Mouse (Mus musculus) midbrain, embryonic 11.5 days (tissue): ENCODE data around the gene Cyren. TPM values are rescaled to one million over a fixed set of nuclear protein-coding genes. Genes with fewer than 3 reads are reported as not detected.

Experiments
- ATAC-seq: fragments of 200-750 bp; cut with Nextera tagmentation; 2 replicates; pipeline ENCODE4 v1.8.0; 2017; ENCODE audit warnings: moderate TSS enrichment, moderate library complexity; ENCODE audit not compliant: low FRiP score
- DNase-seq: peaks from one replicate; pipeline ENCODE4 v3.0.0; 2015; ENCODE audit warnings: low spot score; ENCODE audit errors: missing footprints
- H3K27ac ChIP-seq: fragments of 300-500 bp; sonication (generic); 2 replicates; pipeline ENCODE4 v1.5.1; 2014; ENCODE audit warnings: low read depth, low read length
- H3K27me3 ChIP-seq: fragments of 300-500 bp; sonication (generic); 2 replicates; pipeline ENCODE4 v1.6.1; 2014; ENCODE audit warnings: mild to moderate bottlenecking, low read length, moderate library complexity, mixed read lengths; ENCODE audit not compliant: control insufficient read depth, insufficient read depth
- H3K36me3 ChIP-seq: fragments of 300-500 bp; sonication (generic); 2 replicates; pipeline ENCODE4 v1.6.1; 2014; ENCODE audit warnings: mild to moderate bottlenecking, low read length, moderate library complexity, mixed read lengths; ENCODE audit not compliant: control insufficient read depth, insufficient read depth
- H3K4me1 ChIP-seq: fragments of 300-500 bp; sonication (generic); 2 replicates; pipeline ENCODE4 v1.6.1; 2014; ENCODE audit warnings: low read length; ENCODE audit not compliant: control insufficient read depth, insufficient read depth
- H3K4me2 ChIP-seq: fragments of 300-500 bp; sonication (generic); 2 replicates; pipeline ENCODE4 v1.6.1; 2014; ENCODE audit warnings: mild to moderate bottlenecking, moderate library complexity
- H3K4me3 ChIP-seq: fragments of 300-500 bp; sonication (generic); 2 replicates; pipeline ENCODE4 v1.5.1; 2014; ENCODE audit warnings: low read depth, low read length
- H3K9ac ChIP-seq: fragments of 300-500 bp; sonication (generic); 2 replicates; pipeline ENCODE4 v1.6.1; 2014; ENCODE audit warnings: low read length
- H3K9me3 ChIP-seq: fragments of 300-500 bp; sonication (generic); 2 replicates; pipeline ENCODE4 v1.6.1; 2016; ENCODE audit warnings: low read length; ENCODE audit not compliant: control insufficient read depth
- WGBS: fragments of 180-500 bp; shearing (Covaris S2); extraction: QIAGEN DNeasy Blood & Tissue Kit; methylation state at CpG from one replicate; pipeline ENCODE4 v1.1.7; 2014; 5-methylcytosine and 5-hydroxymethylcytosine counted together
- polyA plus RNA-seq: library from polyadenylated mRNA; unstranded; fragments of >200 nt; fragmentation: Nextera tagmentation; extraction: Ambion mirVana; gene quantifications from 2 replicates; pipeline ENCODE4 v1.2.1, GENCODE M21; 2014

Gene Cyren
- polyA plus RNA-seq, 1 experiment from 2014 or later, result 11.8 TPM

GRCm38 (mm10) chr6:34903441-34903840, 25.6 kb upstream of the Cyren start:
- no peak overlapping the region for H3K27ac ChIP-seq
- ATAC-seq, result no peak
- no peak overlapping the region for H3K4me3 ChIP-seq
- DNase-seq, result no peak
- H3K36me3 ChIP-seq, result peaks cover 11% of the 10 kb centered on the region; the same call in 1 of the 2 replicates
- no peak overlapping the region for H3K4me2 ChIP-seq
- H3K27me3 ChIP-seq, result no peaks in the 10 kb centered on the region
- no peaks in the 10 kb centered on the region; the same call in 1 of the 2 replicates for H3K4me1 ChIP-seq
- no peaks in the 10 kb centered on the region for H3K9me3 ChIP-seq
- no peak overlapping the region for H3K9ac ChIP-seq
- WGBS, result 85% methylated on average over 5 of the region's 5 CpGs

GRCm38 (mm10) chr6:34902578-34902977, 24.7 kb upstream of the Cyren start:
- 90% methylated on average over 7 of the region's 7 CpGs for WGBS
- Histone ChIP-seq H3K36me3 (peaks cover 11% of the 10 kb centered on the region; the same call in 1 of the 2 replicates), H3K9ac (no peak overlapping the region), H3K4me2 (no peak overlapping the region), H3K4me3 (no peak overlapping the region), H3K9me3 (no peaks in the 10 kb centered on the region), H3K27me3 (no peaks in the 10 kb centered on the region), H3K27ac (no peak overlapping the region), H3K4me1 (no peaks in the 10 kb centered on the region; the same call in 1 of the 2 replicates)
- no peak for ATAC-seq
- no peak for DNase-seq

GRCm38 (mm10) chr6:34901911-34902444, 24.1 kb upstream of the Cyren start:
- DNase-seq, result no peak
- 69% methylated on average over 9 of the region's 9 CpGs for WGBS
- Histone ChIP-seq H3K36me3 (peaks cover 11% of the 10 kb centered on the region; the same call in 1 of the 2 replicates), H3K4me3 (no peak overlapping the region), H3K4me1 (no peaks in the 10 kb centered on the region; the same call in 1 of the 2 replicates), H3K4me2 (no peak overlapping the region), H3K27ac (no peak overlapping the region), H3K9ac (no peak overlapping the region), H3K9me3 (no peaks in the 10 kb centered on the region), H3K27me3 (no peaks in the 10 kb centered on the region)
- ATAC-seq, result peak; percentile 50; the same call in 1 of the 2 replicates

GRCm38 (mm10) chr6:34900990-34901389, 23.1 kb upstream of the Cyren start:
- Histone ChIP-seq H3K4me1 (peaks cover 4% of the 10 kb centered on the region), H3K27ac (no peak overlapping the region), H3K36me3 (peaks cover 8% of the 10 kb centered on the region; the same call in 1 of the 2 replicates), H3K9me3 (no peaks in the 10 kb centered on the region), H3K4me2 (no peak overlapping the region), H3K4me3 (no peak overlapping the region), H3K27me3 (no peaks in the 10 kb centered on the region), H3K9ac (no peak overlapping the region)
- 78% methylated on average over 2 of the region's 2 CpGs for WGBS
- no peak for DNase-seq
- no peak for ATAC-seq

GRCm38 (mm10) chr6:34899127-34899526, 21.3 kb upstream of the Cyren start:
- Histone ChIP-seq H3K27me3 (no peaks in the 10 kb centered on the region), H3K27ac (no peak overlapping the region), H3K4me3 (no peak overlapping the region), H3K4me1 (peaks cover 4% of the 10 kb centered on the region), H3K9ac (no peak overlapping the region), H3K36me3 (peaks cover 17% of the 10 kb centered on the region), H3K9me3 (no peaks in the 10 kb centered on the region), H3K4me2 (no peak overlapping the region)
- ATAC-seq, result no peak
- WGBS, result 95% methylated on average over 2 of the region's 2 CpGs
- no peak for DNase-seq

GRCm38 (mm10) chr6:34896168-34896780, 18.4 kb upstream of the Cyren start:
- 56% methylated on average over 16 of the region's 16 CpGs for WGBS
- H3K36me3 ChIP-seq, result peaks cover 21% of the 10 kb centered on the region
- ATAC-seq, result peak; percentile 40; the same call in 1 of the 2 replicates

GRCm38 (mm10) chr6:34895569-34895968, 17.7 kb upstream of the Cyren start:
- WGBS, result 88% methylated on average over 7 of the region's 7 CpGs
- Histone ChIP-seq H3K4me2 (no peak overlapping the region), H3K36me3 (peaks cover 27% of the 10 kb centered on the region)

More at GRCm38 (mm10) chr6:34896168-34896780, 18.4 kb upstream of the Cyren start:
- no peak overlapping the region for H3K4me2 ChIP-seq
- no peaks in the 10 kb centered on the region for H3K27me3 ChIP-seq
- no peak overlapping the region for H3K4me3 ChIP-seq
- H3K9ac ChIP-seq, result no peak overlapping the region
- DNase-seq, result peak; percentile 85
- peaks cover 4% of the 10 kb centered on the region; the same call in 1 of the 2 replicates for H3K4me1 ChIP-seq
- no peaks in the 10 kb centered on the region for H3K9me3 ChIP-seq
- no peak overlapping the region for H3K27ac ChIP-seq

GRCm38 (mm10) chr6:34889185-34889584, 11.3 kb upstream of the Cyren start:
- 22% methylated on average over 4 of the region's 4 CpGs for WGBS

More at GRCm38 (mm10) chr6:34895569-34895968, 17.7 kb upstream of the Cyren start:
- Histone ChIP-seq H3K4me1 (peaks cover 4% of the 10 kb centered on the region; the same call in 1 of the 2 replicates), H3K9ac (no peak overlapping the region), H3K27me3 (no peaks in the 10 kb centered on the region), H3K4me3 (no peak overlapping the region), H3K27ac (no peak overlapping the region), H3K9me3 (no peaks in the 10 kb centered on the region)
- no peak for DNase-seq
- ATAC-seq, result no peak

GRCm38 (mm10) chr6:34887131-34887850, 9.4 kb upstream of the Cyren start:
- peak overlapping the region; percentile 31; the same call in 1 of the 2 replicates for H3K9ac ChIP-seq
- ATAC-seq (peak; percentile 93), DNase-seq (peak; percentile 96)
- WGBS, result 25% methylated on average over 6 of the region's 6 CpGs
- no peaks in the 10 kb centered on the region for H3K27me3 ChIP-seq
- H3K36me3 ChIP-seq, result peaks cover 11% of the 10 kb centered on the region
- H3K4me3 ChIP-seq, result no peak overlapping the region
- peak overlapping the region; percentile 80 for H3K27ac ChIP-seq
- peaks cover 25% of the 10 kb centered on the region for H3K4me1 ChIP-seq
- no peaks in the 10 kb centered on the region for H3K9me3 ChIP-seq
- H3K4me2 ChIP-seq, result no peak overlapping the region

More at GRCm38 (mm10) chr6:34889185-34889584, 11.3 kb upstream of the Cyren start:
- DNase-seq (no peak), ATAC-seq (no peak)
- Histone ChIP-seq H3K9me3 (no peaks in the 10 kb centered on the region), H3K4me2 (no peak overlapping the region), H3K9ac (no peak overlapping the region), H3K4me1 (peaks cover 25% of the 10 kb centered on the region), H3K36me3 (peaks cover 11% of the 10 kb centered on the region), H3K4me3 (no peak overlapping the region), H3K27me3 (no peaks in the 10 kb centered on the region), H3K27ac (no peak overlapping the region)
